Mouse (Mus musculus) stomach, postnatal 0 days (tissue): ENCODE data around the gene Fxyd5.

ENCODE experiments used
- CTCF ChIP-seq: IDR thresholded peaks from 2 replicates; pipeline ENCODE4 v1.5.1; 2016; ENCODE audit warnings: antibody characterized with exemption, low read depth, mild to moderate bottlenecking, moderate library complexity
- EP300 ChIP-seq: optimal IDR thresholded peaks from 2 replicates; pipeline ENCODE3; 2016; ENCODE audit warnings: antibody characterized with exemption

GRCm38 (mm10) chr7:31037675-31038074, 4.6 kb downstream of the Fxyd5 start:
- TF ChIP-seq CTCF (no peak), EP300 (no peak)
